Mouse (Mus musculus): ENCODE measurements around the gene Dcaf1. TPM values are rescaled to one million over a fixed set of nuclear protein-coding genes. Genes with fewer than 3 reads are reported as not detected.

Gene Dcaf1
- polyA plus RNA-seq (2016; fragmentation: Nextera tagmentation; extraction: Ambion mirVana): 33.4 and 37.1 TPM in 2 replicates

DNA sequence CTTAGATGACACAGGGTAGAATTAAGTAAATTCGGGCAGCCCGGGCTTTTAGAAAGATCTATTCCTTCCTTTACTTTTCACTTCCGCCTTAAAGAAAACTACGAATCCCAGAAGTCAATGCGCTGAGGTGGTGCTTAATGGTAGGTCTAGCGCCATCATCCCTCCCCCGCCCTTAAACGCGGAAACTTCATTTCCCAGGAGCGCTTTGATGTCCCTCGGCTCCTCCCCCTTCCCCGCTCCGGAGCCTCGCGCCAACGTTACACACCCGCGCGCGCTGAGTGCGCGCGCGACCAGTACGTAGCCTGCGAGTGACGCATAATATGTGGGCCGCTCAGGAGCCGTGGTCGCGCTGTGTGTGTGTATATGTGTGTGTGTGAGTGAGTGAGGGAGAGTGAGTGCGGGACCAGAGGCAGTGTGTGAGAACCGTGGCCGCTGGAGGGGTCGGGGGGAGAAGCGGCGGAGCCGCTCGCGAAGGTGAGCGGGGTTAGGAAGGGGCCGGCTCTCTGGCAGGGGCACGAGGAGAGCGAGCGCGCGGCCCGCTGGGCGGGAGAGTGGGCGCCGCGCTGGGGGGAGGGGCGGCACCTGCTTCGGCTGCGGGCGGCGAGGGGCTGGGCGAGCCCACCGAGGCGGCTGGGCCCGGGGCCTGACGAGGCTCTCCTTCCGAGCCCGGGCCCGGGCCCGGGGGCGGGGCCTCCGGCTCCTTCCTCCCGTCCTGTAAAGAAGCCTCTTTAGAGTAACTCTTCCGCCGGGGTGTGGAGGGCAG is at the start of gene Dcaf1:
Gene Dcaf1, plus strand, starts transcription at position 257 of the 763 bp plus-strand sequence.
- Histone ChIP-seq H3K36me3 (replicated peaks) (peaks cover 7% of the 10 kb centered on the region; the same call in 1 of the 2 replicates), H3K27me3 (ENCODE audit: poor library complexity, severe bottlenecking) (no peaks in the 10 kb centered on the region), H3K4me1 (peaks cover 3% of the 10 kb centered on the region; the same call in 1 of the 2 replicates), H3K4me3 (peak within 1 kb of the TSS; percentile 92), H3K9me3 (no peaks in the 10 kb centered on the region), H3K27ac (peak within 1 kb of the TSS; percentile 96)
- under 1% methylated on average over 70 of the region's 71 CpGs for WGBS
- DNase-seq (ENCODE audit: extremely low spot score, low spot score): peak; percentile 93

DNA sequence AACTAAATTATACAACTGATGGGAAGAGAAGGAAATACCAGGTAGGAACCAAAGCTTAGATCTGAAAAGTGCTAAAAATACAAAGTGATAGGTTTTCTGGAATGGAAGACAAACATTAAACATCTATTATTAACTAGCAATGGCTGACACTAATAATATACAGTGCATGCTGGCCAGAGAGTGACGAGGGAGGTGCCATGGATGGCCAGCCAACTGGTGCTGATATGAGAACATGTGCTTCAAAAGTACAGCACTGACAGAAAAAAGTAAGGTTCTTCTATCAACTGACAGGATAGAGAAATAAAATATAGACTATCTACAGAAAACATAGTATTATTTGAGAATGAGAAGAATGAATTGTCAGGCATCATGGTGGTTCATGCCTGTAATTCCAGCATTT is 45.6 kb upstream of the Dcaf1 start:
- 91% methylated on average over 1 of the region's 1 CpGs for WGBS
- Histone ChIP-seq H3K4me1 (0 out of 2 replicates have a peak, but pooled peaks cover 3% of the 10 kb centered on the region), H3K36me3 (replicated peaks) (peaks cover 4% of the 10 kb centered on the region; the same call in 1 of the 2 replicates), H3K9me3 (no peaks in the 10 kb centered on the region), H3K27ac (no peak overlapping the region), H3K27me3 (ENCODE audit: poor library complexity, severe bottlenecking) (no peaks in the 10 kb centered on the region), H3K4me3 (no peak overlapping the region)
- no peak for DNase-seq (ENCODE audit: extremely low spot score, low spot score)

DNA sequence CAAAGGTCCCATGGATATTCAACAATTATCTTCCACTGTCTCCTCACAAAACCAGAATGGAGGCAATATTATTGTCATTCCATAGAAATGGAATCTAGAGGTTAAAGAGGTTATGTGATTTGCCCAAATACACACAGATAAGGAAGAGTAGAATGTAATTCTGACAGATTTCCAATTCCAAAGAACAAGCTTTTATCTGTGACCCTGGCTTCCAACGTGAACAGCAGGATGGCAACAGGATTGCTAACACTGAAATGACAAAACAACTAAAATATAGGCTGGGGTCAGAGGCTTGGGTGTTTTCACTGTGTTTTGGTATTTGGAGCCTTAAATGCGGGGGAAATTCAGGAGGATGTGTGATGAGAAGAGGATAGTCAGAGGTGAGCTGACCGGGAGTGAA is 44.3 kb upstream of the Dcaf1 start:
- Histone ChIP-seq H3K4me1 (0 out of 2 replicates have a peak, but pooled peaks cover 3% of the 10 kb centered on the region), H3K27me3 (ENCODE audit: poor library complexity, severe bottlenecking) (no peaks in the 10 kb centered on the region), H3K27ac (no peak overlapping the region), H3K4me3 (no peak overlapping the region), H3K36me3 (replicated peaks) (peaks cover 5% of the 10 kb centered on the region; the same call in 1 of the 2 replicates), H3K9me3 (no peaks in the 10 kb centered on the region)
- DNase-seq (ENCODE audit: extremely low spot score, low spot score): no peak
- 91% methylated on average over 3 of the region's 3 CpGs for WGBS

DNA sequence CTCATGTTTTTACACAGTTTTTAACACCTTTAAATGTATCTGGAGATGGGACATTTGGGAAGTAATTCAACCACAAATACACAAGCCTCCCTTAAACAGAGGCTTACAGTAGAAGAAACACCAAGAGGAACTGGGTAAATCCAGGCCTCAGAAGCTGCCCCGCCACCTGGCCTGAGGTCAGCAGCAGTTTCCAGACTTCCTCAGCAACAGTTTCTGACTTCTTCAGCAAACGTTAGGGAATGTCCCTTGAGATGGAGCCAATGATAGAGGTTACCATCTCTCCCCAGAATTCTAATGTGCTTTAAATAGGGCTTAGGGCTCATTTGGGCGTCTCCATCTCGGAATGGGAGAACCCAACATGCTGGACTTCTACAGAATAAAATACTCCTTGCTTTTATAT is 43.4 kb upstream of the Dcaf1 start:
- Histone ChIP-seq H3K4me3 (no peak overlapping the region), H3K4me1 (0 out of 2 replicates have a peak, but pooled peaks cover 3% of the 10 kb centered on the region), H3K27ac (no peak overlapping the region), H3K9me3 (no peaks in the 10 kb centered on the region), H3K36me3 (replicated peaks) (peaks cover 8% of the 10 kb centered on the region; the same call in 1 of the 2 replicates), H3K27me3 (ENCODE audit: poor library complexity, severe bottlenecking) (no peaks in the 10 kb centered on the region)
- WGBS: 92% methylated on average over 4 of the region's 4 CpGs
- DNase-seq (ENCODE audit: extremely low spot score, low spot score): no peak

DNA sequence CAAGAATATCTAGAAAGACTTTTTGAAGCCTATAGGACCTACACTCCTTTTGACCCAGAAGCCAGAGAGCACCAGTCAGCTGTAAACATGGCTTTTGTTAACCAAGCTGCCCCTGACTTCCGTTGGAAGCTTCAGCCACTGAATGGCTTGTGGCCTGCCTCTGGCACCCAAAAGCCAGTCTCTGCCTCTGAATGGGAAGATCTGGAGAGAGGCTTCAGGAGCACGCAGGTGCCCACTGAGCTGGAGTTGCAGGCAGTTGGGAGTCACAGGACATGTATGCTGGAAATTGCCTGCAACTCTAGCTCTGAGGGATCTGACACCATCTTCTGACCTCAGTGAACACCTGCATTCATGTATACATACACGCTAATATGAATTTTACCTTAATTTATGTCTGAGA is 41.6 kb upstream of the Dcaf1 start:
- H3K4me1 ChIP-seq: 0 out of 2 replicates have a peak, but pooled peaks cover 3% of the 10 kb centered on the region
- no peak overlapping the region for H3K4me3 ChIP-seq
- no peak overlapping the region for H3K27ac ChIP-seq
- no peaks in the 10 kb centered on the region for H3K27me3 ChIP-seq (ENCODE audit: poor library complexity, severe bottlenecking)
- no peak for DNase-seq (ENCODE audit: extremely low spot score, low spot score)
- 85% methylated on average over 3 of the region's 3 CpGs for WGBS
- peaks cover 6% of the 10 kb centered on the region; the same call in 1 of the 2 replicates for H3K36me3 ChIP-seq (replicated peaks)
- no peaks in the 10 kb centered on the region for H3K9me3 ChIP-seq

DNA sequence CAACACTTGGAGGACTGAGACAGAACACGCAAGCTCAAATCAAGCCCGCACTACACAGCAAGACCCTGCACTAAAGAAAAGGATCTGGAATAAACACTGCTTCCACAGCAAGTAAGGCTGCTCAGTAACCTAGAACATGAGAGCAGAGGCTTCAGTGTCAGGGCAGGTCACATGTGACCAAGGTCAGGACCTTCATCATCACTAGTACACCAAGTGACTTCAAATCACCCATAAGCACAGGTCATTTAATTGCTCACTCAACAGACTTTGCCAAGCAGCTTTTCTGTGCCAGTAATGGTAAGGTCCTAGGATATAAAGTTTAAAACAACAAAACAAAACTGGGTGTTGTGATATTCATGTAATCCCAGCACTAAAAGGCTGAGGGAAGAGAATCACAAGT is 38.1 kb upstream of the Dcaf1 start:
- Histone ChIP-seq H3K27me3 (ENCODE audit: poor library complexity, severe bottlenecking) (no peaks in the 10 kb centered on the region), H3K36me3 (replicated peaks) (peaks cover 3% of the 10 kb centered on the region; the same call in 1 of the 2 replicates), H3K9me3 (no peaks in the 10 kb centered on the region), H3K4me3 (no peak overlapping the region), H3K4me1 (peaks cover 16% of the 10 kb centered on the region), H3K27ac (no peak overlapping the region)
- no peak for DNase-seq (ENCODE audit: extremely low spot score, low spot score)
- WGBS: 99% methylated on average over 2 of the region's 2 CpGs

DNA sequence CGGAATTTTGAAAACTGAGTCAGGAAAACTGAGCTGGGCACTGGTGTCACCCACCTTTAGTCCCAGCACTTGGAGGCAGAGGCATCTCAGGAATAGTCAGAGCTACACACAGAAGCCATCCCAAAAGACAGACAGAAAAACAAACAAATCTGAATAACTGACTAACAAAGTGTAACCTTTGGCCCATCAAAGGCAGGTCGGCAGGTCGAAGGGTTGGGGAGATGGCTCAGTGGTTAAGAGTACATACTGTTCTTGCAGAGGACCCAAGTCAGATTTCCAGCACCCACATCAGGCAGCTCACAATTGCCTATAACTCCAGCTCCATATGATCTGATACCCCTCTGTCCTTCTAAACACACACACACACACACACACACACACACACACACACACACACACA is 36.5 kb upstream of the Dcaf1 start:
- Histone ChIP-seq H3K4me1 (peaks cover 20% of the 10 kb centered on the region), H3K36me3 (replicated peaks) (0 out of 2 replicates have a peak, but pooled peaks cover 3% of the 10 kb centered on the region), H3K9me3 (no peaks in the 10 kb centered on the region), H3K27me3 (ENCODE audit: poor library complexity, severe bottlenecking) (no peaks in the 10 kb centered on the region), H3K4me3 (no peak overlapping the region), H3K27ac (no peak overlapping the region)
- 88% methylated on average over 3 of the region's 3 CpGs for WGBS
- no peak for DNase-seq (ENCODE audit: extremely low spot score, low spot score)

DNA sequence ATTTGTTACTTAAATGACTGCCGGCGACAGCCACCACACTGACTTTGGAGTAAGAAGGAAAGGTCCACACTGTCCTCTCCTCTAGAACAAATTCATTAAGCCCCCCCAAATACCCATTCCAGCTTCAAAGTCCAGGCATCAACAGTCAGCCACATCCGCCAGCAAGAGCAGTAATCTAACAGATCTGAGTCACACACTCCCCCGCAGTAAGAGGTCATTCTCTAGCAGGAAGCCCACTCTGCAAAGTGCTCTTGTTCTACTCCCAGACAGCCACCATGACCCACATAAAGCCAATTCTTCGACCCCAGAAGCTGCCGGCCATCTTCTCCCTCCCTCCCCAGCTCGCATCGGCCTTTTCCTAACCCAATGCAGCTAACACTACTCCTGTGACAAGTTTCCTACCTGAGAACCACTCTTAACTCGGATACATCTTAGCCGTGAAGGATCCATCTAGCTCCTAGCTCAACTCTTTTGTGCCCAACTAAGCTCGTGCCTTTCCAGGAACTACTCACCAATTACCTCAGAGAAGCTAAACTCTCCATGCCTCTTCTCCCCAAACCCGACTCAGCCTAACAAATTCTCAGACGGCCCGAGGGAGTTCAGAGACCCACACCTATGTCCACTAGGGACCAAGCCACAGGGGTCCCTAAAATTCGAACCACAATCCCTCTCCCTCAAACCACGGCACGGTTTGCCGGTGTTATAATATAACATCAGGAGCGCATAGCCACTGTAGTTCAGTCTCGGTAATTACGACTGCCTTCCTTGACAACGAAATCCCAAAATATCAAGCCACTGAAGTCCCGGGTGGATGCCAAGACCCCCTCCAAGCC is 33.5 kb upstream of the Dcaf1 start:
- Histone ChIP-seq H3K27ac (peak overlapping the region; percentile 98), H3K27me3 (ENCODE audit: poor library complexity, severe bottlenecking) (no peaks in the 10 kb centered on the region), H3K4me1 (peaks cover 19% of the 10 kb centered on the region), H3K9me3 (no peaks in the 10 kb centered on the region), H3K4me3 (peak overlapping the region; percentile 88), H3K36me3 (replicated peaks) (no peaks in the 10 kb centered on the region)
- WGBS: 8% methylated on average over 23 of the region's 23 CpGs
- DNase-seq (ENCODE audit: extremely low spot score, low spot score): peak; percentile 22

DNA sequence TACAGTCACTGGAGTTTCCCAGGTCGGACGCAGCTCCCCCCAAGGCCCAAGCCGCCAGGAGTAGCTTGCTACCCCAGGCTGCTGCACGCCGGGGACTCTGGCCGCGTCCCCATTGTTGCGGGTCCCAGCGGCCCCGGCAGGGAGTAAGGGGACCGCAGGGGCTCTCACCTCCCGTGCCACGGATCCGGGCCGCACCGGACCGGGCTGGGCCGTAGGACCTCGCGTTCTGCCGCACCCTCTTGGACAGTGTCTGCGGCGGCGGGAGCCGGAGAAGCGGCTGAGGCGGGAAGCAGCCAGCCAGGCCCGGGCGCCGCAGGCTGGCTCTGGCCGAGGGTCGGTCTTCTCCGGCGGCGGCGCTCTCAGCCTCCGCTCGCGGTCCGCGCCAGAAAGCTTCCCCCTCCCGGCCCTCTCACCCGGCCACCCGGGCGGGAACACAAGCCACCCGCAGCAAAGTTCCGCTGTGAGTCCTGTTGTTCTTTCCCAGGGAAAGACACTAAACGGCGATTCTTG is 32.8 kb upstream of the Dcaf1 start, which contains the start of gene Rad54l2:
Gene Rad54l2, minus strand, starts transcription at position 383 of the 510 bp plus-strand sequence.
- H3K36me3 ChIP-seq (replicated peaks): no peaks in the 10 kb centered on the region

DNA sequence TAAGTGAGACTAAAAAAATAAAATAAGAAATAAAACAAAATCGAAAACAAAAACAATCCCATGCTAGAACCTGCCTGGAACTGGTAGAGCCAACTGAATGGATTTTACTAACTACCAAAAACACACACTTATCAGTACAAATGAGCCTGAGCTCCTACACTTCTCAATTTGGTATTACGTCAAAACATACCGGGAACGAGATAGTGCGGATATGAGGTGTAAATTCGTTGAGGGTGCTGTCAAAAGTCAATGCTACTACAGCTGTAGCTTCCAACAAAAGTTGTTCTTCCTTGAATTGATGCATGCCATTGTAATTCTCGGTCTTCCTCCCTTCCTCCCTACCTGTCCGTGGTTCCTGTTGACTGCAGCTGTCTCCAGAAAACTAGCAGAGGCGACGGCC is 32.3 kb upstream of the Dcaf1 start:
- no peak for DNase-seq (ENCODE audit: extremely low spot score, low spot score)
- Histone ChIP-seq H3K9me3 (no peaks in the 10 kb centered on the region), H3K27me3 (ENCODE audit: poor library complexity, severe bottlenecking) (no peaks in the 10 kb centered on the region), H3K4me3 (peak overlapping the region; percentile 88), H3K4me1 (peaks cover 19% of the 10 kb centered on the region), H3K36me3 (replicated peaks) (no peaks in the 10 kb centered on the region), H3K27ac (peak overlapping the region; percentile 98)
- WGBS: 28% methylated on average over 10 of the region's 10 CpGs

More for the DNA sequence above, 32.8 kb upstream of the Dcaf1 start, which contains the start of gene Rad54l2:
- Histone ChIP-seq H3K4me3 (peak within 1 kb of the TSS; percentile 88), H3K27ac (peak within 1 kb of the TSS; percentile 98), H3K27me3 (ENCODE audit: poor library complexity, severe bottlenecking) (no peaks in the 10 kb centered on the region), H3K4me1 (peaks cover 19% of the 10 kb centered on the region), H3K9me3 (no peaks in the 10 kb centered on the region)
- WGBS: under 1% methylated on average over 49 of the region's 49 CpGs
- DNase-seq (ENCODE audit: extremely low spot score, low spot score): peak; percentile 85

DNA sequence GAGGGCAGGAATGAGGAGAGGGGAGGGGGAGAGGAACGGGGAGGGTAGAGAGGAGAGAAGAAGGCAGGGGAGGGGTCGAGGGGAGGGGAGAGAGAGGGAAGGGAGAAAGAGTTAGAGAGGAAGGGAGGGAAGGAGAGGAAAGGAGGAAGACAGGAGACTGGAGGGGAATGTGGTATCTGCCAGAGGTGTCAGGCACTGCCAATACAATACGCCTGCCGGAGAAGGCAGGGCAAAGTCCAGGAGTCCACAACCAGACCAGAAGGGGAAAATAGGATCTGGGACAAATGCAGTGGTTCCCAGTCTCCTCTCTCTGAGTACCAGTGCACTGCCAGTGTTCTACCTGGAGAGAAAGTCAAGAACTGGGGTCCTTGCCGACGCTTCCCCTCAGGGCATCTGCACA is 30.8 kb upstream of the Dcaf1 start:
- no peaks in the 10 kb centered on the region for H3K27me3 ChIP-seq (ENCODE audit: poor library complexity, severe bottlenecking)
- no peaks in the 10 kb centered on the region for H3K36me3 ChIP-seq (replicated peaks)
- H3K4me1 ChIP-seq: peaks cover 19% of the 10 kb centered on the region
- WGBS: 76% methylated on average over 6 of the region's 6 CpGs
- H3K4me3 ChIP-seq: no peak overlapping the region
- no peak overlapping the region for H3K27ac ChIP-seq
- DNase-seq (ENCODE audit: extremely low spot score, low spot score): no peak
- H3K9me3 ChIP-seq: no peaks in the 10 kb centered on the region

DNA sequence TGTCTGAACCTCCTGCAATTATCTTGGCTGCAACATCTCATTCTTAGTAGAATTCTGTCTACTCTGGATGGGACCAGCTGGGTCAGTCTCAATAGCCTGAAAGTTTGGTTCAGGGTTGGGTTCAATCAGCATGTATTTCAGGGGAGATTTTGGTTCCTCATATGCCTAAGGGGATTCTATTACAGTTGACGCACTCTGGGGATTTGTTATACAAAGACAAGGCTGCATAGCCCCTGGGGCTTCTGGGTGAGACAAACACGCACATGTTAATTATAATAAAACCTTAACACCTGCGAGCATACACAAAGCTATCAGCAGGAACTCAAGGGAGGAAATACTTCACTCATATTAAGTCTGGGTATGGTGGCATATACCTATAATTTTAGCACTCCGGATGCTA is 15.2 kb upstream of the Dcaf1 start:
- Histone ChIP-seq H3K4me1 (no peaks in the 10 kb centered on the region), H3K36me3 (replicated peaks) (no peaks in the 10 kb centered on the region), H3K4me3 (no peak overlapping the region), H3K27ac (no peak overlapping the region), H3K27me3 (ENCODE audit: poor library complexity, severe bottlenecking) (no peaks in the 10 kb centered on the region), H3K9me3 (peaks cover 15% of the 10 kb centered on the region; the same call in 1 of the 2 replicates)
- 77% methylated on average over 4 of the region's 4 CpGs for WGBS
- no peak for DNase-seq (ENCODE audit: extremely low spot score, low spot score)
